Comparison of ENCODE assay signal across 8 mouse cellular contexts in the genomic region with DNA sequence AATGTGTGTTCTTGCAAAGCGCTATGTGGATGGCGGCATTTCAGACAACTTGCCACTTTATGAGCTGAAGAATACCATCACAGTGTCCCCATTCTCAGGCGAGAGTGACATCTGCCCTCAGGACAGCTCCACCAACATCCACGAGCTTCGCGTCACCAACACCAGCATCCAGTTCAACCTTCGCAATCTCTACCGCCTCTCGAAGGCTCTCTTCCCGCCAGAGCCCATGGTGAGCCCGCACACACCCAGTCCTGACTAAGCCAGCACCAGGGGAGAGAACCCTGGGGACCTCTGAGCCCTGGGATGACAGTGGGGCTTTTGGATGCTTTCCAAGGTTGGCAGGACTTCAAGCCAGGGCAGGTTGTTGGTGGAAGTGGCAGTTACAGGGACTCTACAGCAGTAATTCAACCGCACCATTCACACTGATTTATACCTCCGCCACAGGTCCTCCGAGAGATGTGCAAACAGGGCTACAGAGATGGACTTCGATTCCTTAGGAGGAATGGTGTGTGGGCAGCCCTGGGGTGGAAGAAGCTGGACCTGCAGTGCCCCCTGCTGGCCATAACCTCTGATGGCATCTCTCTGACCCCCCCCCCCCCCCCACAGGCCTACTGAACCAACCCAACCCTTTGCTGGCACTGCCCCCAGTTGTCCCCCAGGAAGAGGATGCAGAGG. TPM values are rescaled to one million over a fixed set of nuclear protein-coding genes. Genes with fewer than 3 reads are reported as not detected.
DNase-seq lines count a peak whose midpoint lies in the region; ATAC-seq and TF ChIP-seq lines count a peak whose summit lies in the region.

No protein-coding gene starts in this region.

- no peak overlapping the region for H3K4me3 ChIP-seq in liver, embryonic 12.5 days
- H3K4me3 ChIP-seq in lung, embryonic 14.5 days (ENCODE audit: low read depth, low read length) = no peak overlapping the region

- no peak overlapping the region for H3K27ac ChIP-seq in liver, embryonic 12.5 days
- H3K27ac ChIP-seq in lung, embryonic 14.5 days (ENCODE audit: low read depth) = no peak overlapping the region

- no peak overlapping the region for H3K4me2 ChIP-seq in liver, embryonic 12.5 days
- H3K4me2 ChIP-seq in lung, embryonic 14.5 days = no peak overlapping the region

- H3K36me3 ChIP-seq in liver, embryonic 12.5 days = 0 out of 2 replicates have a peak, but pooled peaks cover 15% of the 10 kb centered on the region
- peaks cover 11% of the 10 kb centered on the region; the same call in 1 of the 2 replicates for H3K36me3 ChIP-seq in lung, embryonic 14.5 days (ENCODE audit: insufficient read depth)

- TF ChIP-seq CTCF in lung, embryonic 14.5 days (IDR thresholded peaks at IDR 0.05; ENCODE audit: low read depth) = peak; percentile 67

- ATAC-seq in liver, embryonic 12.5 days = no peak
- no peak for ATAC-seq in lung, embryonic 14.5 days (ENCODE audit: insufficient read depth)

- H3K9ac ChIP-seq in liver, embryonic 12.5 days = no peak overlapping the region
- no peak overlapping the region for H3K9ac ChIP-seq in lung, embryonic 14.5 days

- H3K27me3 ChIP-seq in liver, embryonic 12.5 days (replicated peaks) = peaks cover 40% of the 10 kb centered on the region
- H3K27me3 ChIP-seq in lung, embryonic 14.5 days (ENCODE audit: insufficient read depth, low read length) = peaks cover 31% of the 10 kb centered on the region

- no peaks in the 10 kb centered on the region for H3K9me3 ChIP-seq in liver, embryonic 12.5 days (replicated peaks)
- H3K9me3 ChIP-seq in lung, embryonic 14.5 days (ENCODE audit: low read depth, low read length) = no peaks in the 10 kb centered on the region

- peaks cover 42% of the 10 kb centered on the region for H3K4me1 ChIP-seq in liver, embryonic 12.5 days
- peaks cover 8% of the 10 kb centered on the region; the same call in 1 of the 2 replicates for H3K4me1 ChIP-seq in lung, embryonic 14.5 days (ENCODE audit: insufficient read depth)

- WGBS in liver, embryonic 12.5 days (ENCODE audit: insufficient replicate concordance) = 77% methylated on average over 15 of the region's 15 CpGs
- 72% methylated on average over 15 of the region's 15 CpGs for WGBS in lung, embryonic 14.5 days

- DNase-seq in liver (peak; percentile 69), ZHBTc4 (ENCODE audit: low read depth, low spot score) (peak; percentile 61)
- DNase-seq in cerebellum, adult 9-11 months = peak; percentile 78
- peak; percentile 57 for DNase-seq in lung, embryonic 14.5 days
- peak; percentile 40 for DNase-seq in thymus, postnatal 0 days (ENCODE audit: low spot score)
- no peak for DNase-seq in frontal cortex, postnatal 14 days (ENCODE audit: low spot score in 2 of 2)
- no peak for DNase-seq in right cerebral cortex, adult 18-20 months

RNA-seq across cellular contexts. Expression of a gene that starts 2.8 kb away (rescaled TPM):
- 3.7 and 5.8 TPM in 2 replicates for polyA plus RNA-seq in liver, embryonic 12.5 days (2016; fragmentation: Nextera tagmentation; extraction: Ambion mirVana)
- 15.1 and 18.9 TPM in 2 replicates for polyA plus RNA-seq in lung, embryonic 14.5 days (2014; fragmentation: Nextera tagmentation; extraction: Ambion mirVana)
- 6.1 and 8.9 TPM in 2 replicates for polyA plus RNA-seq in thymus, postnatal 0 days (2015; fragmentation: Nextera tagmentation; extraction: Ambion mirVana)

RNA-seq across cellular contexts. Expression of a gene that starts 3.1 kb away (rescaled TPM):
- 16.6 and 17.8 TPM in 2 replicates for polyA plus RNA-seq in liver, embryonic 12.5 days (2016; fragmentation: Nextera tagmentation; extraction: Ambion mirVana)
- polyA plus RNA-seq in lung, embryonic 14.5 days (2014; fragmentation: Nextera tagmentation; extraction: Ambion mirVana) = 26.1 and 26.3 TPM in 2 replicates
- polyA plus RNA-seq in thymus, postnatal 0 days (2015; fragmentation: Nextera tagmentation; extraction: Ambion mirVana) = 49.2 and 50.5 TPM in 2 replicates

RNA-seq across cellular contexts. Expression of a gene that starts 9.1 kb away (rescaled TPM):
- polyA plus RNA-seq in liver, embryonic 12.5 days (2016; fragmentation: Nextera tagmentation; extraction: Ambion mirVana) = 5.7 and 6.2 TPM in 2 replicates
- 69.8 and 79.1 TPM in 2 replicates for polyA plus RNA-seq in lung, embryonic 14.5 days (2014; fragmentation: Nextera tagmentation; extraction: Ambion mirVana)
- 11.7 and 13.0 TPM in 2 replicates for polyA plus RNA-seq in thymus, postnatal 0 days (2015; fragmentation: Nextera tagmentation; extraction: Ambion mirVana)

RNA-seq across cellular contexts. Expression of a gene that starts 11.0 kb away (rescaled TPM):
- 1,288 and 1,344 TPM in 2 replicates for polyA plus RNA-seq in liver, embryonic 12.5 days (2016; fragmentation: Nextera tagmentation; extraction: Ambion mirVana)
- polyA plus RNA-seq in lung, embryonic 14.5 days (2014; fragmentation: Nextera tagmentation; extraction: Ambion mirVana) = 1,415 and 1,470 TPM in 2 replicates
- 2,028 and 2,062 TPM in 2 replicates for polyA plus RNA-seq in thymus, postnatal 0 days (2015; fragmentation: Nextera tagmentation; extraction: Ambion mirVana)

RNA-seq across cellular contexts. Expression of a gene that starts 14.3 kb away (rescaled TPM):
- 17.3 and 17.7 TPM in 2 replicates for polyA plus RNA-seq in liver, embryonic 12.5 days (2016; fragmentation: Nextera tagmentation; extraction: Ambion mirVana)
- polyA plus RNA-seq in lung, embryonic 14.5 days (2014; fragmentation: Nextera tagmentation; extraction: Ambion mirVana) = 12.6 and 14.2 TPM in 2 replicates
- 13.2 and 14.2 TPM in 2 replicates for polyA plus RNA-seq in thymus, postnatal 0 days (2015; fragmentation: Nextera tagmentation; extraction: Ambion mirVana)

Comparison
In these comparisons a context has a peak if more than half of its experiments do, and no peak if none do; other contexts are left out.
1. DNase-seq: peak in liver (single experiment), ZHBTc4 (single experiment), cerebellum, adult 9-11 months (single experiment), lung, embryonic 14.5 days (single experiment) and thymus, postnatal 0 days (single experiment); none in frontal cortex, postnatal 14 days (0 of 2) and right cerebral cortex, adult 18-20 months (single experiment).